Mouse (Mus musculus) ES-E14 (cell line): Measurements from ENCODE around the gene Gm36028. TPM values are rescaled to one million over a fixed set of nuclear protein-coding genes. Genes with fewer than 3 reads are reported as not detected.

ENCODE experiments used
- DNase-seq: peaks from one replicate; pipeline ENCODE4 v3.0.0-alpha.2; 2013; ENCODE audit warnings: low read depth, low spot score
- H3K27ac ChIP-seq: 2 replicates; pipeline ENCODE4 v1.5.1; 2012; ENCODE audit warnings: low read depth, mild to moderate bottlenecking, low read length, moderate library complexity, mixed read lengths; ENCODE audit not compliant: poor library complexity, insufficient read depth, severe bottlenecking
- H3K36me3 ChIP-seq: 2 replicates; pipeline ENCODE4 v1.6.1; 2012; ENCODE audit warnings: mild to moderate bottlenecking, low read length, moderate library complexity, mixed read lengths; ENCODE audit not compliant: control insufficient read depth, poor library complexity, insufficient read depth, severe bottlenecking
- H3K4me1 ChIP-seq, 2 experiments: fragments of 150-350 bp in 1 of 2; sonication (generic) in 1 of 2; 2 replicates each; pipeline ENCODE4 v1.6.1; 2012; ENCODE audit warnings: low read length in 2 of 2, mild to moderate bottlenecking in 1 of 2, mixed read lengths in 1 of 2; ENCODE audit not compliant: control insufficient read depth in 2 of 2, insufficient read depth in 2 of 2, poor library complexity in 1 of 2
- H3K4me3 ChIP-seq, 2 experiments: fragments of 150-350 bp in 1 of 2; sonication (generic) in 1 of 2; 2 replicates each; pipeline ENCODE4 v1.5.1; 2012; ENCODE audit warnings: low read length in 2 of 2, low read depth in 1 of 2, mild to moderate bottlenecking in 1 of 2, mixed read lengths in 1 of 2; ENCODE audit not compliant: insufficient read depth in 1 of 2, poor library complexity in 1 of 2, severe bottlenecking in 1 of 2
- H3K9ac ChIP-seq: 2 replicates; pipeline ENCODE4 v1.6.1; 2012; ENCODE audit warnings: low read depth, mild to moderate bottlenecking, low read length, mixed read lengths; ENCODE audit not compliant: poor library complexity, insufficient read depth, severe bottlenecking
- H3K9me3 ChIP-seq: fragments of 150-350 bp; sonication (generic); 2 replicates; pipeline ENCODE4 v1.6.1; 2012; ENCODE audit warnings: low read depth, mild to moderate bottlenecking, low read length; ENCODE audit not compliant: control insufficient read depth, insufficient read depth
- CHD2 ChIP-seq: IDR thresholded peaks from 2 replicates; pipeline ENCODE4 v1.6.1; 2014; ENCODE audit warnings: mild to moderate bottlenecking, low read depth, low read length, inconsistent platforms
- HCFC1 ChIP-seq: IDR thresholded peaks from 2 replicates; pipeline ENCODE4 v1.6.1; 2012; ENCODE audit warnings: low read length, inconsistent platforms, borderline replicate concordance; ENCODE audit not compliant: insufficient read depth
- MAFK ChIP-seq: IDR thresholded peaks from 2 replicates; pipeline ENCODE4 v1.6.1; 2014; ENCODE audit warnings: mild to moderate bottlenecking, low read depth, low read length, inconsistent platforms; ENCODE audit not compliant: insufficient read depth
- ZC3H11A ChIP-seq: IDR thresholded peaks from 2 replicates; pipeline ENCODE4 v1.6.1; 2012; ENCODE audit warnings: low read depth, mild to moderate bottlenecking, inconsistent platforms, low read length, borderline replicate concordance
- ZNF384 ChIP-seq: IDR thresholded peaks from 2 replicates; pipeline ENCODE4 v1.6.1; 2012; ENCODE audit warnings: low read depth, low read length, inconsistent platforms
- in situ Hi-C, 2 experiments: fragments of 600-800 bp; cut with MboI; formaldehyde crosslinking; loops; one replicate each; pipeline ENCODE4 v1.15.1; 2025; ENCODE audit warnings: low sequenced_read_pairs in 2 of 2, inconsistent platforms in 1 of 2; ENCODE audit not compliant: unreplicated experiment in 2 of 2
- total RNA-seq: library from RNA; depleted of rRNA; stranded (reverse); fragments of 300-350 nt; gene quantifications from 2 replicates; pipeline ENCODE4 v1.2.3, GENCODE M21; 2012

The Gm36028 gene
- total RNA-seq, 1 experiment: not detected

DNA sequence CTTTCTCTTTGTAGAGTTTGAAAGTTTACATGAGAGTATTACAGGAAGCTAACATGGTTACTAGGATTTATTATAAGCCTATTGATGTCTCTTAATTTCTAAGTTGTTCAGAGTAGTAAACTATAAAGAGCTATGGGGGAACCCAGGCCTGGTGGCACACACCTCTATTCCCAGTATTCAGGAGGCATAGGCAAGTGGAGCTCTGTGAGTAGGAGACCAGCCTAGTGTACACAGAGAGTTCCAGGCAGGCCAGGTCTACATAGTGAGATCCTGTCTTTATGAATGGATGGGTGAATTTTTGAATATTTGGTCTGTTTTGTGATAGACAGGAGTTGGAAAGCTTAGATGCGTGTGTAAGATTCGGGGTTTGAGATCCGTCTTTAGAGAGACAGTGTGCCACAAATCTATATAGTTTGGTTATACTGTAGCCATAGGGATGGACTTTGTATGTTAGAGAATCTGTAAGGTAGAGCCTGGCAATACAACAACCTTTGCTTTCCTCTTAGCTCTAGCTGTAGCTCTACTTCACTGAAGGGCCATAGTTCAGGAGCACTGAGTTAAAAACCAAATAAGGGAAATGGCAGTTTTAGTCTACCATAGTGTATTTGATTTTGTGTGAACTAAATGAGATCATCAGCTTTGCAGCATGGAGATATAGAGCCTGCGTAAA, 18.9 kb upstream of the Gm36028 start:
- DNase-seq: no peak

DNA sequence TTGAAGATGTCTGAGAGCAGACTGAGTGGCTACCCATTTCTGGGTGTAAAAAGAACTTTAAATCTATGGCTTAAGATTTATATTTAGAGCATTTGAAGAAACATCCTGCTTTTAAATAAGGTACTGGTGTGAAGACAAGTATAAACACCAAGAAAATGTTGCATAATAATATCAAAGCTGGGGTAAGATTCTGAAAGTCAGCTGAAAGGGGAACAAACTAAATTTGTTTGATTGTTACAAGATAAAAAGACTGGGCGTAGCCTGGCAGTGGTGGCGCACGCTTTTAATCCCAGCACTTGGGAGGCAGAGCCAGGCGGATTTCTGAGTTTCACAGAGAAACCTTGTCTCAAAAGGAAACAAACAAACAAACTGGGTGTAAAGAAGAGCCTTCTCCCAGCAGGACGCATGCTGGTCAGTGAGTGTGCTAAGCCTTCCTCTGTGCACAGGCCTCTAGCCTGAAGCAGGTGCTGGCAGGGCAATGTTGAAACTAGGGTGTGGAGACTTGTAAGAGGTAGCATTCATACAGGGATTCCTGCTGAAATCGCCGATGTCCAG, 18.1 kb upstream of the Gm36028 start:
- H3K36me3 ChIP-seq: peaks cover 21% of the 10 kb centered on the region
- no peaks in the 10 kb centered on the region for H3K4me1 ChIP-seq
- DNase-seq: no peak
- H3K27ac ChIP-seq: no peak overlapping the region
- no peaks in the 10 kb centered on the region for H3K9me3 ChIP-seq
- no peak overlapping the region for H3K9ac ChIP-seq
- TF ChIP-seq CHD2 (no peak), ZNF384 (no peak), ZC3H11A (no peak), HCFC1 (no peak)
- no peak overlapping the region for H3K4me3 ChIP-seq
- in situ Hi-C loops: no loop called here

More for the DNA sequence above, 18.9 kb upstream of the Gm36028 start:
- Histone ChIP-seq H3K4me3 (no peak overlapping the region), H3K27ac (no peak overlapping the region), H3K9ac (no peak overlapping the region), H3K36me3 (peaks cover 21% of the 10 kb centered on the region), H3K9me3 (no peaks in the 10 kb centered on the region), H3K4me1 (no peaks in the 10 kb centered on the region)
- in situ Hi-C loops: no loop called here
- TF ChIP-seq ZNF384 (no peak), CHD2 (no peak), ZC3H11A (no peak), MAFK (no peak), HCFC1 (no peak)

- Histone ChIP-seq H3K36me3 (peaks cover 9% of the 10 kb centered on the region), H3K9ac (no peak overlapping the region), H3K4me3 (no peak overlapping the region), H3K27ac (no peak overlapping the region), H3K4me1 (no peaks in the 10 kb centered on the region), H3K9me3 (no peaks in the 10 kb centered on the region)
- no peak for TF ChIP-seq CHD2
- no peak for TF ChIP-seq MAFK
- TF ChIP-seq ZNF384: no peak
- no peak for TF ChIP-seq ZC3H11A
- no peak for TF ChIP-seq HCFC1
- no peak for DNase-seq
- in situ Hi-C loops: no loop called here
These were observed 16.5 kb upstream of the Gm36028 start for GRCm38 (mm10) chr16:37877406-37877805.

DNA sequence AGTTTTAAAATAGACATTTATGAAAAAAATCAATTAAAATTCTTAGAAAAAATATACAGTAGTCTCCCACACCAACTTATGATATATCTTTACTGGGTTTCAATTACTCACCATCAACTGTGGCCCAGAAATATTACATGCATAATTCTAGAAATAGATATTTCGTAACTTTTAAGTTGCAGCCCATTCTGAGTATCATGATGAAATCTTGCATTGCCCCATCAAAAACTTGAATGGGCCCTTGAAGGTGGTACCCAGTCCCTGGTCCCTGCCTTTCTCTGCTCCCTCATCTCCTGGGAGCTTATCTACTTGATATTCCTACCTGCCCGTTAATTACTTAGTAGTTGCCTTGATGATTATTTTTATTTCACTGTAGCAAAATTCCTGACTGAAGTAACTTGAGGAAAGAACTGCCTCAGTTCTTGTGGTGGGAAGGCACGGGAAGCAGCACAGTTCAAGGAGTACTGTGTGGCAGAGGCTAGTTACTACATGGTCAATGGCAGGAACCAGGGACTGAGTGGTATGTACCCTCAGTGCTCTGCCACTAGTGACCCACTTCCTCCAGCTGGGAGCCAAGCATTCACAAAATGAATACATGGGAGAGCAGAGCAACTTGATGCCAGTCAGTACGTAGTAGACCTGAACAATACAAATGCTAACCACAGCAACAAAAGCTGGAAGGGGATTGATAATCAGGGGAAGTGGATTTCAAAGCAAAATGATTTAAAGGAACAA, 13.7 kb upstream of the Gm36028 start:
- no peak overlapping the region for H3K4me3 ChIP-seq
- no peak overlapping the region for H3K27ac ChIP-seq
- in situ Hi-C loops: no loop called here
- no peaks in the 10 kb centered on the region for H3K9me3 ChIP-seq
- H3K4me1 ChIP-seq: peaks cover under 1 to 3% of the 10 kb centered on the region in 2 experiments; a peak in 1 of 4 replicates
- no peak for DNase-seq
- H3K9ac ChIP-seq: no peak overlapping the region
- TF ChIP-seq CHD2 (no peak), ZC3H11A (no peak), MAFK (no peak), HCFC1 (no peak)
- peaks cover 6% of the 10 kb centered on the region for H3K36me3 ChIP-seq
